Comparison of ENCODE assay signal across 10 mouse cellular contexts in genomic region chr13:48663211-48663987, GRCm38 (mm10). TPM values are rescaled to one million over a fixed set of nuclear protein-coding genes. Genes with fewer than 3 reads are reported as not detected.
A peak's percentile ranks its signal among the peaks of the same experiment; 100 is the strongest.
DNase-seq lines count a peak whose midpoint lies in the region; ATAC-seq and TF ChIP-seq lines count a peak whose summit lies in the region.
"Had no signal": no experiment of that assay in that cellular context is flagged by ENCODE, and none has a peak within 500 bp of the region (broad histone marks: within the 10 kb centered on the region; RNA-seq: fewer than 3 reads in every experiment).

No protein-coding gene starts in this region.

- H3K4me2 ChIP-seq in lung, embryonic 16.5 days (ENCODE audit: low read depth, low read length) = peak overlapping the region; percentile 86
- H3K4me2 ChIP-seq in limb, embryonic 11.5 days (ENCODE audit: low read depth, severe bottlenecking) = peak overlapping the region; percentile 95
- H3K4me2 ChIP-seq in stomach, embryonic 14.5 days (replicated peaks; ENCODE audit: low read depth, low read length) = peak overlapping the region; percentile 76

- no peak for TF ChIP-seq CTCF in left cerebral cortex, adult 2 months (IDR thresholded peaks at IDR 0.05)

- peaks cover 16% of the 10 kb centered on the region for H3K4me1 ChIP-seq in lung, embryonic 16.5 days (replicated peaks; ENCODE audit: control insufficient read depth, insufficient read depth, low read length)
- peaks cover 48% of the 10 kb centered on the region for H3K4me1 ChIP-seq in forebrain, embryonic 10.5 days
- H3K4me1 ChIP-seq in limb, embryonic 11.5 days (ENCODE audit: control insufficient read depth, insufficient read depth, low read length) = peaks cover 26% of the 10 kb centered on the region
- H3K4me1 ChIP-seq in stomach, embryonic 14.5 days (ENCODE audit: control insufficient read depth, insufficient read depth, low read length) = peaks cover 14% of the 10 kb centered on the region; the same call in 1 of the 2 replicates

- 8% methylated on average over 51 of the region's 54 CpGs for WGBS in lung, embryonic 16.5 days
- under 1% methylated on average over 54 of the region's 54 CpGs for WGBS in forebrain, embryonic 10.5 days
- 1% methylated on average over 54 of the region's 54 CpGs for WGBS in limb, embryonic 11.5 days
- WGBS in stomach, embryonic 14.5 days = 3% methylated on average over 53 of the region's 54 CpGs

- peak overlapping the region; percentile 50 for H3K9ac ChIP-seq in lung, embryonic 16.5 days (ENCODE audit: low read length)
- H3K9ac ChIP-seq in limb, embryonic 11.5 days (ENCODE audit: low read length) = no peak overlapping the region; the same call in 1 of the 2 replicates
- peak overlapping the region; percentile 83 for H3K9ac ChIP-seq in stomach, embryonic 14.5 days (replicated peaks; ENCODE audit: low read depth, low read length)

- peaks cover 97% of the 10 kb centered on the region for H3K27me3 ChIP-seq in lung, embryonic 16.5 days (ENCODE audit: control insufficient read depth, insufficient read depth, low read depth, low read length)
- H3K27me3 ChIP-seq in forebrain, embryonic 10.5 days (ENCODE audit: poor library complexity, severe bottlenecking) = peaks cover 100% of the 10 kb centered on the region
- H3K27me3 ChIP-seq in limb, embryonic 11.5 days (ENCODE audit: control insufficient read depth, insufficient read depth, low read length) = peaks cover 95% of the 10 kb centered on the region
- H3K27me3 ChIP-seq in stomach, embryonic 14.5 days (ENCODE audit: control insufficient read depth, insufficient read depth, low read length) = 0 out of 2 replicates have a peak, but pooled peaks cover 3% of the 10 kb centered on the region

- DNase-seq in lung, postnatal 4 days = no peak
- peak; percentile 63 for DNase-seq in forebrain, embryonic 10.5 days (ENCODE audit: extremely low spot score, low spot score)
- DNase-seq in limb, embryonic 11.5 days (ENCODE audit: low spot score) = peak; percentile 75
- no peak for DNase-seq in gastrocnemius, postnatal 36 days
- no peak for DNase-seq in MN1 (ENCODE audit: low spot score)
- no peak for DNase-seq in left cerebral cortex, adult 2 months (ENCODE audit: extremely low spot score in 1 of 2, low spot score in 2 of 2)
- DNase-seq: thymus, adult 2 months had no signal

- no peak overlapping the region for H3K27ac ChIP-seq in lung, embryonic 16.5 days (ENCODE audit: low read length)
- H3K27ac ChIP-seq in forebrain, embryonic 10.5 days = peak overlapping the region; percentile 30; the same call in 1 of the 2 replicates
- H3K27ac ChIP-seq in limb, embryonic 11.5 days (replicated peaks; ENCODE audit: low read depth, low read length) = no peak overlapping the region
- H3K27ac ChIP-seq in stomach, embryonic 14.5 days (ENCODE audit: low read length) = peak overlapping the region; percentile 95
- H3K27ac ChIP-seq in left cerebral cortex, adult 2 months = no peak overlapping the region

- no peaks in the 10 kb centered on the region for H3K9me3 ChIP-seq in lung, embryonic 16.5 days (ENCODE audit: control insufficient read depth, low read length)
- H3K9me3 ChIP-seq in forebrain, embryonic 10.5 days = no peaks in the 10 kb centered on the region
- no peaks in the 10 kb centered on the region for H3K9me3 ChIP-seq in limb, embryonic 11.5 days (ENCODE audit: control insufficient read depth, low read length)
- no peaks in the 10 kb centered on the region for H3K9me3 ChIP-seq in stomach, embryonic 14.5 days (ENCODE audit: control insufficient read depth, low read depth, low read length)

- peak; percentile 15; the same call in 1 of the 2 replicates for ATAC-seq in lung, embryonic 16.5 days (ENCODE audit: low read depth)
- no peak for ATAC-seq in limb, embryonic 11.5 days (ENCODE audit: insufficient number of reproducible peaks, low FRiP score, low TSS enrichment, low read depth)
- ATAC-seq in stomach, embryonic 14.5 days (ENCODE audit: insufficient number of reproducible peaks, insufficient read depth, low FRiP score, low read depth) = no peak

- H3K4me3 ChIP-seq in lung, embryonic 16.5 days (ENCODE audit: low read length) = peak overlapping the region; percentile 54
- H3K4me3 ChIP-seq in forebrain, embryonic 10.5 days = peak overlapping the region; percentile 55
- peak overlapping the region; percentile 39 for H3K4me3 ChIP-seq in limb, embryonic 11.5 days (ENCODE audit: low read depth, low read length)
- peak overlapping the region; percentile 72 for H3K4me3 ChIP-seq in stomach, embryonic 14.5 days (ENCODE audit: low read depth, low read length)
- H3K4me3 ChIP-seq in left cerebral cortex, adult 2 months = no peak overlapping the region
- H3K4me3 ChIP-seq: megakaryocyte, embryonic 14.5 days had no signal

- no peaks in the 10 kb centered on the region for H3K36me3 ChIP-seq in lung, embryonic 16.5 days (ENCODE audit: control insufficient read depth, insufficient read depth, low read length)
- H3K36me3 ChIP-seq in forebrain, embryonic 10.5 days (replicated peaks) = no peaks in the 10 kb centered on the region
- H3K36me3 ChIP-seq in limb, embryonic 11.5 days (ENCODE audit: control insufficient read depth, insufficient read depth, low read length) = no peaks in the 10 kb centered on the region
- H3K36me3 ChIP-seq in stomach, embryonic 14.5 days (ENCODE audit: control insufficient read depth, insufficient read depth, low read length) = peaks cover 8% of the 10 kb centered on the region; the same call in 1 of the 2 replicates

- intact Hi-C loops in gastrocnemius, postnatal 36 days (cut with DNase I) = loop anchor here (10.0 kb wide), 1 partner anchor 511 kb away; no protein-coding TSS in a partner anchor
- intact Hi-C loops in left cerebral cortex, adult 2 months (cut with DNase I) = no loop called here

RNA-seq across cellular contexts. Expression of gene Barx1, which starts 0.6 kb away (rescaled TPM):
- 0.15 and 0.43 TPM in 2 replicates for polyA plus RNA-seq in lung, embryonic 16.5 days (2015; fragmentation: Nextera tagmentation; extraction: Ambion mirVana)
- polyA plus RNA-seq in forebrain, embryonic 10.5 days (2016; fragmentation: Nextera tagmentation; extraction: Ambion mirVana) = 0.66 and 1.3 TPM in 2 replicates
- 1.3 and 1.4 TPM in 2 replicates for polyA plus RNA-seq in limb, embryonic 11.5 days (2014; fragmentation: Nextera tagmentation; extraction: Ambion mirVana)
- polyA plus RNA-seq in stomach, embryonic 14.5 days (2014; fragmentation: Nextera tagmentation; extraction: Ambion mirVana) = 128 and 141 TPM in 2 replicates
- not detected for total RNA-seq in gastrocnemius, postnatal 36 days (2021)
- not detected for total RNA-seq in left cerebral cortex, adult 2 months (2021)

RNA-seq across cellular contexts. Expression of gene Ptpdc1, which starts 37.9 kb away (rescaled TPM):
- 9.2 and 10.1 TPM in 2 replicates for polyA plus RNA-seq in lung, embryonic 16.5 days (2015; fragmentation: Nextera tagmentation; extraction: Ambion mirVana)
- 7.1 and 8.2 TPM in 2 replicates for polyA plus RNA-seq in forebrain, embryonic 10.5 days (2016; fragmentation: Nextera tagmentation; extraction: Ambion mirVana)
- polyA plus RNA-seq in limb, embryonic 11.5 days (2014; fragmentation: Nextera tagmentation; extraction: Ambion mirVana) = 11.9 and 13.8 TPM in 2 replicates
- 14.1 and 15.1 TPM in 2 replicates for polyA plus RNA-seq in stomach, embryonic 14.5 days (2014; fragmentation: Nextera tagmentation; extraction: Ambion mirVana)
- total RNA-seq in gastrocnemius, postnatal 36 days (2021) = 1 to 10 TPM; 3.4 to 3.8 TPM
- total RNA-seq in left cerebral cortex, adult 2 months (2021) = 10 to 100 TPM; 22.9 to 28.5 TPM

Comparison
In these comparisons a context has a peak if more than half of its experiments do, and no peak if none do; other contexts are left out.
1. H3K27ac ChIP-seq: peak in forebrain, embryonic 10.5 days (single experiment) and stomach, embryonic 14.5 days (single experiment); none in lung, embryonic 16.5 days (single experiment), limb, embryonic 11.5 days (single experiment) and left cerebral cortex, adult 2 months (single experiment).
2. DNase-seq: peak in forebrain, embryonic 10.5 days (single experiment) and limb, embryonic 11.5 days (single experiment); none in lung, postnatal 4 days (0 of 2), gastrocnemius, postnatal 36 days (0 of 2), MN1 (single experiment) and left cerebral cortex, adult 2 months (0 of 2).
3. RNA of gene Barx1, which starts 0.6 kb away (polyA plus RNA-seq): 128 to 141 TPM in stomach, embryonic 14.5 days; 1.3 to 1.4 TPM in limb, embryonic 11.5 days, 0.66 to 1.3 TPM in forebrain, embryonic 10.5 days and 0.15 to 0.43 TPM in lung, embryonic 16.5 days; every median in the first group is over 10 times any median in the second.
4. Peak in every context shown above with its lines, with median percentiles within 50 percentile points of each other: H3K4me2 ChIP-seq.